Mouse (Mus musculus) layer of hippocampus, adult 2 months (tissue): ENCODE data around the gene Plxnd1. TPM values are rescaled to one million over a fixed set of nuclear protein-coding genes. Genes with fewer than 3 reads are reported as not detected.

ENCODE experiments used
- DNase-seq, 2 experiments: peaks; one replicate each; pipeline ENCODE4 v3.0.0; 2022; ENCODE audit warnings: low spot score in 2 of 2
- H3K27ac ChIP-seq: fragments of 200-600 bp; 2 replicates; pipeline ENCODE4 v1.8.1; 2022
- H3K4me3 ChIP-seq: fragments of 200-600 bp; 2 replicates; pipeline ENCODE4 v1.8.1; 2022; ENCODE audit warnings: mild to moderate bottlenecking
- CTCF ChIP-seq: fragments of 200-600 bp; conservative IDR thresholded peaks from 2 replicates; pipeline ENCODE4 v1.8.1; 2022; ENCODE audit warnings: antibody characterized with exemption, mild to moderate bottlenecking, moderate library complexity
- total RNA-seq, 2 experiments: library from RNA; stranded (reverse); gene quantifications; 2 replicates each; pipeline ENCODE4 v1.2.3; 2021

Gene Plxnd1
- total RNA-seq, 2 experiments from 2014 or later, result 16.6 to 24.4 TPM

DNA sequence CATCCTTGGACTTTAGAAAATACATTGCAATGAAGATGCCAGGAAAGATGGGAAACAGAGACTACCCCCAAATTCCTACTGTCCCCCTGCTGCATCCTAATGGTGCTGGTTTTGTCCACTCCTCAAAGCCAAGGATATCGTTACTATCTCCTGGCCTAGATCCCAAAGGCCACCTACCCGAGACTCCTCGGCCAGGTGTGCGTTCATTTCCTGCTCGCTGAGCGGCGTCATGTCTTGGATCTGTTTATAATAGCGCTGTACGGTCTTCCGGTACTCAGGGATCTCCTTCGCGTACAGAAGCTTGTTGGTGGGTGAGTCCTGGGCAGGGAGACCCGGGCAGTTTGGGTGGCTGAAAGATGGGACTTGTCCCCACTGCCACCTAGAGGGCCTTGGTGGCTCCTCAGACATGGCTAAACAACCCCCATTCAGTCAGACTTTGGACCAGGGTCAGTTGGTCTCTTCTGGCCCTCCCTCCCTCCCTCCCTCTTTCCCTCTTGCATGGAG is 38.3 kb downstream of the Plxnd1 start:
- peak; percentile 47 for TF ChIP-seq CTCF
- no peak overlapping the region for H3K27ac ChIP-seq
- no peak for DNase-seq
- no peak overlapping the region for H3K4me3 ChIP-seq

DNA sequence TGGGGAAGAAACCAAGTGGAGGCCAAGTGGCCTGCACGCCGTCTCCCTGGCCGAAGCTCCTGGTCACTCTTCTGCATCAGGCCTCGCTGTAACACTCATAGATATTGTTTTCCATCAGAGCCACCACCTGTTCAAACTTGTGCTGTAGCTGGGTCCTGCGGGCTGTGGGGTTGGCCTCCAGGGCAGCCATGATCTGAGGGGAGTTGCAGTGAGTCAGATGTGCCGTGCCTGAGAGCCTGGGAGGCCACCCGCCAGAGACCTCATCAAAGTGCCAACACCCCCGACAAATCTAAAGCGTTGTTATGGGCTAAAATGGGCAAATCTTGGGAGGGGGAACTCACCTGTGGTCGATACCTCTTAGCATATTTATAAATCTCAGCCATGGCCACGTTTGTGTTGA is 39.1 kb downstream of the Plxnd1 start:
- Histone ChIP-seq H3K4me3 (no peak overlapping the region), H3K27ac (no peak overlapping the region)
- no peak for DNase-seq
- TF ChIP-seq CTCF, result no peak

- no peak overlapping the region for H3K27ac ChIP-seq
- no peak overlapping the region for H3K4me3 ChIP-seq
- DNase-seq, result no peak
- TF ChIP-seq CTCF, result no peak
These were observed 39.6 kb downstream of the Plxnd1 start for GRCm38 (mm10) chr6:115955169-115955568.

DNA sequence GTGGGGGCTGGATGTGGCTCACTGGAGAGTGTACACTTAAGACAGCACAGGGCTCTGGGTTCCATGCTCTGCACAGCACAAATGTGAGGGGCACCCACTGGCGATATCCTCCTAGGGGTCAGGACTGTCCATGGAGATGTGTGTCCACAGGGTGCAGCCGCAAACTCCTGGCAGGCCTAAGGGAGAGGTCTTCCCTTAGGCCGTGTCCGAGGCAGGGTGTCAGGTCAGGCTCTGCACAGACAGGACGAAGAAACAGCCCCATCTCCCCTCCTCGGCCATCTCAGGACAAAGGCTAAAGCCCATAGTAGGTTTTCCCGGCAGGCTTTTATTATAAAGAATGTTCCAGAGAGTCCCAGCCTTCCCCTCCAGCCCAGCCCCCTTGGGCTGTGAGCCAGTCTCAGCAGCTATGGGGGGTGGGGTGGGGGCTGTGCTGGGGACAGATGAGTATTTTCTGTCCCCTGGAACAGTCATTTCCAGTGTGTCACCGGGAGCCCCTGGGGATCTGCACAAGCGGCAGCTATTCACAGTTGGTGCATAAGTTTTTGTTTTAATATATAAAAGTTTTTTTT is 40.2 kb downstream of the Plxnd1 start:
- Histone ChIP-seq H3K4me3 (no peak overlapping the region), H3K27ac (no peak overlapping the region)
- no peak for DNase-seq
- no peak for TF ChIP-seq CTCF

- Histone ChIP-seq H3K4me3 (no peak overlapping the region), H3K27ac (no peak overlapping the region)
- no peak for DNase-seq
- no peak for TF ChIP-seq CTCF
These were observed 48.4 kb downstream of the Plxnd1 start for GRCm38 (mm10) chr6:115946389-115946788.

GRCm38 (mm10) chr6:115945633-115946032 is 49.2 kb downstream of the Plxnd1 start:
- Histone ChIP-seq H3K27ac (no peak overlapping the region), H3K4me3 (no peak overlapping the region)
- no peak for DNase-seq
- TF ChIP-seq CTCF, result no peak

DNA sequence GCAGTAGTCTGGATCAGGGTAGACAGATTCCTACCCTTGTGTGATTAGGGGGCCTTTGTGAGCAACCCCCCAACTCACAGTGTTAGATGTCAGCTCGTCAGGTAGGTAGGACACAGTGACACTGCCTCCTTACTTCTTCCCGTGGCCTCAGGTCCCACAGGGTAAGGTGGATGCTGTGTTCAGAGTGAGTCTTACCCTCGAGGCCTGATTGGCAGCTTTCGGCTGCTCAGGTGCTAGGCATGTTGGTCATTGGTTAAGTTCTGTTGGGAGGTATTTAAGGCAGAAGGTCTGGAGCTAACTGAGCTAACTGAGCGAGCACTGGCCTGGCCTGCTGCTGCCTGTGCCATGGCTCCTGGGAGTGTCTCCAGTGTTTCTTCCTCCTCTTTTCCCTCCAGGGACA is 50.2 kb downstream of the Plxnd1 start, which contains the start of gene H1foo:
TSS of gene H1foo (plus strand) at position 301 of the 400 bp plus-strand sequence.
- no peak for TF ChIP-seq CTCF
- Histone ChIP-seq H3K27ac (no peak within 1 kb of the TSS), H3K4me3 (no peak within 1 kb of the TSS)
- no peak for DNase-seq

DNA sequence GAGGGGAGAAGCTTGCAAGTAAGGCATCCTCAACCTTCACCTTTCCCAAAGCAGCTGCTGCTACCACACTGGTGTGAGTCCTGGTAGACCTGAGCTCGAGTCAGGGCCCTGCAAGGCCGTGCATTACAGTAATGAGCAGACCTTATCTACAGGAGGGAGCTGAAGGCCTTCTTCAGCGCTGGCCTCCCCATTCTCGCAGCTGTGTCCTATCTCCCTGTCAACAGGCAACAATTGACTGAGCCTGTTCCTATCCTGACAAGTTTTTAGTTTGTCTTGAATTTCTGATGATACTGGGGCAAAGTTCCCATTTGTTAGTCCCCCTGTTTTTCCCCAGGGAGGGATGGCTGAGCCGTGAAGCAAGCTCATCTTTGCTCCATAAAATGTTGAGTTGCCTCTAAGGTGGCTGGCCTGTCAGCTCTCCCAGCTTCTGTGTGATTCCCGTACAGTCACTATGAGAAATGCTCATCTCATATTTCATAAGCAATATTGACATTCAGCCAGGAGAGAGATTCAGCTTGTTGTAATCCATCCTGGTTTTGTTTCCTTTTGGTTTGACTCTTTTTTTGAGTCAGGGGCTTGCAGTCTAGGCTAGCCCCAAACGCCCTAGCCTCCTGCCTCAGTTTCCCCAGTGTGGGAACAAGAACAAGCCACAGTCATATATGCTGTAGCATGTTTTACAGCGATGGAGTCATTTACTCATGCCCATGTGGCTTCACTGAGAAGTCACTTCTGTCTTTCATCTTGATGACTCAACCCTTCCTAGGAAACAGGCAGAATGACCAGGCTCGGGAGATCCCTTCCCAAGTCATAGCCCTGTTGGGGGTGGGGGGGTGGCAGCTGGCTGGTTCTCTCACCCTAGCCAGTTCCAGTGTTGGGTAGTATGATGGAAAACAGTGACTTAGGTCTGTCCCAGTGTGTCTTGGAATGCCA is 51.0 kb downstream of the Plxnd1 start:
- TF ChIP-seq CTCF, result no peak
- DNase-seq, result no peak

DNA sequence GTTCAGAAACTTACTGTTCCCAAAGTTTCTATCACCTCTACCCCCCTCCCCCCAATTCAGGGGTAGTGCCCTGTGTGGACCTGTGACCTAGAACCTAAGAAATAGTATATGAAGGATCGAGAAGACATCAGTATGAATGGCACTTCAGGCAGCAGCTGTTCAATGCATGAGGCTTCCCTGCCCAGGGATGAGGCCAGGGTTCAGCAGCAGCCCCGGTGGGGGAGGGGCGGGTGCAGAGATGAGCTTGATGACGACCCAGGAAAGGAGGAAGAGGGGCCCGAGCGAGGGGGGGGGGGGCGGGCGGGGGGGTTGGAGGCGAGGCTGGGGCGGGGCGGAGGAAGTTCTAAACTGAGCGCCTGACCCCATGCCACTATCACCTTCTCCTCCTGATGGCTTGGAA is 53.7 kb downstream of the Plxnd1 start:
- Histone ChIP-seq H3K4me3 (no peak overlapping the region), H3K27ac (no peak overlapping the region)
- TF ChIP-seq CTCF, result no peak
- DNase-seq, result no peak

More for the DNA sequence above, 51.0 kb downstream of the Plxnd1 start:
- H3K27ac ChIP-seq, result no peak overlapping the region
- H3K4me3 ChIP-seq, result no peak overlapping the region

- DNase-seq, result no peak
- no peak overlapping the region for H3K27ac ChIP-seq
- no peak for TF ChIP-seq CTCF
- no peak overlapping the region for H3K4me3 ChIP-seq
These were observed 54.2 kb downstream of the Plxnd1 start for GRCm38 (mm10) chr6:115940603-115941002.

- H3K4me3 ChIP-seq, result no peak overlapping the region
These were observed 56.0 kb downstream of the Plxnd1 start for GRCm38 (mm10) chr6:115938798-115939197.

GRCm38 (mm10) chr6:115938011-115938410 is 56.8 kb downstream of the Plxnd1 start:
- Histone ChIP-seq H3K27ac (no peak overlapping the region), H3K4me3 (no peak overlapping the region)
- no peak for DNase-seq
- no peak for TF ChIP-seq CTCF

More at GRCm38 (mm10) chr6:115938798-115939197, 56.0 kb downstream of the Plxnd1 start:
- no peak for TF ChIP-seq CTCF
- no peak overlapping the region for H3K27ac ChIP-seq
- DNase-seq, result no peak

DNA sequence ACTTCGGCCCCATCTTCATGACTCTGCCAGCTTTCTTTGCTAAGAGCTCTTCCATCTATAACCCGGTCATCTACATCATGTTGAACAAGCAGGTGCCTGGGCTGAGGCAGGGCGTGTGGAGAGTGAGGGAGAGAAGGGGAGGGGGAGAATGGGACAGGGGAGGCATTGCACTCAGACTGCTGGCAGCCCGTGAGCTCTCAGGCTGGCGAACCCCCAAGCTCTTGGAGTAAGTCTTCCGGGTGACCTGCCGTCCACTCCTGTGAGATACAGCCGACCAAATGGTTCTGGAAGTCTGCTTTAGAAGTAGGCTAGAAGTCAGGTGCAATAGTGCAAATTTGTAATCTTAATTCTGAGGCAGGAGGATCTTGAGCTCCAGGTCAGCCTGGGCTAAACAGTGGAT is 59.3 kb downstream of the Plxnd1 start:
- no peak overlapping the region for H3K4me3 ChIP-seq
- H3K27ac ChIP-seq, result no peak overlapping the region
- DNase-seq, result no peak
- TF ChIP-seq CTCF, result no peak
